Mouse (Mus musculus): ENCODE results near the gene Cdh9. TPM values are rescaled to one million over a fixed set of nuclear protein-coding genes. Genes with fewer than 3 reads are reported as not detected.

The Cdh9 gene
- polyA plus RNA-seq (2017; shearing (Covaris generic)) = not detected

- no peak for ATAC-seq
Observed at GRCm38 (mm10) chr15:16728470-16729011, at the start of gene Cdh9. Cdh9 (plus strand) TSS chr15:16728756.

- ATAC-seq = no peak
Observed at GRCm38 (mm10) chr15:16679096-16679495, 49.5 kb upstream of the Cdh9 start.

- no peak for ATAC-seq
Observed at GRCm38 (mm10) chr15:16699821-16700220, 28.7 kb upstream of the Cdh9 start.

GRCm38 (mm10) chr15:16702340-16702739 lies 26.2 kb upstream of the Cdh9 start:
- ATAC-seq = no peak

GRCm38 (mm10) chr15:16739088-16739487 lies 10.5 kb downstream of the Cdh9 start:
- no peak for ATAC-seq

- ATAC-seq = no peak
Observed at GRCm38 (mm10) chr15:16746672-16747071, 18.1 kb downstream of the Cdh9 start.

GRCm38 (mm10) chr15:16763252-16763651 lies 34.7 kb downstream of the Cdh9 start:
- no peak for ATAC-seq

- no peak for ATAC-seq
Observed at GRCm38 (mm10) chr15:16784575-16784974, 56.0 kb downstream of the Cdh9 start.

- no peak for ATAC-seq
Observed at GRCm38 (mm10) chr15:16792857-16793256, 64.3 kb downstream of the Cdh9 start.

GRCm38 (mm10) chr15:16801302-16801701 lies 72.7 kb downstream of the Cdh9 start:
- no peak for ATAC-seq

GRCm38 (mm10) chr15:16810787-16811186 lies 82.2 kb downstream of the Cdh9 start:
- ATAC-seq = no peak

GRCm38 (mm10) chr15:16814035-16814434 lies 85.5 kb downstream of the Cdh9 start:
- no peak for ATAC-seq

- ATAC-seq = no peak
Observed at GRCm38 (mm10) chr15:16834761-16835160, 106.2 kb downstream of the Cdh9 start.

GRCm38 (mm10) chr15:16882542-16882941 lies 154.0 kb downstream of the Cdh9 start:
- no peak for ATAC-seq

- ATAC-seq = no peak
Observed at GRCm38 (mm10) chr15:16896674-16897073, 168.1 kb downstream of the Cdh9 start.
